Mouse (Mus musculus) left cerebral cortex, postnatal 4 days (tissue): ENCODE results near the gene Wipi2. TPM values are rescaled to one million over a fixed set of nuclear protein-coding genes. Genes with fewer than 3 reads are reported as not detected.

Source experiments
- DNase-seq: peaks from one replicate; pipeline ENCODE4 v3.0.0-alpha.2; 2022
- intact Hi-C: fragments of 180-260 bp; cut with DNase I; formaldehyde crosslinking; loops from one replicate; pipeline ENCODE4 v1.15.1; 2025
- total RNA-seq, 2 experiments: library from RNA; stranded (reverse); gene quantifications; 2 replicates each; pipeline ENCODE4 v1.2.3; 2021

Gene Wipi2
- total RNA-seq, 2 experiments from 2014 or later: 60.0 to 62.4 TPM

GRCm38 (mm10) chr5:142688866-142689265 is 61.4 kb downstream of the Wipi2 start:
- intact Hi-C loops: no loop called here
- no peak for DNase-seq

DNA sequence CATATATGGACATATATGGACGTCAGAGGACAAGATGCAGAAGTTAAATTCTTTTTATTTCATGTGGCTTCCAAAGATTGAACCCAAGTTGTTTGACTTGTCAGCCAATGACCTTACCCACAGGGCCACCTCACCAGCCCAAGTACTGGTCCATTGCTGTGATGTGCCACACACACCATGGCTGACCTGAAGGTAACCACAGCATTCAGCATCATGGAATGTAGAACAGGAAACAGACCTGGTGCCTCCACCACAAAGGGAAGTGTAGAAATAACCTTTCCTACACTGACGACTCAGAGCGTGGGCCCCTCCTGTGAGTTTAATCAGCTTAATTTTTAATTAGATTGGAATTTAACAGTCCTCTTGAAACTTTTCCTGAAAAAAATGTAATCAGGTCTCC is 62.8 kb downstream of the Wipi2 start:
- no peak for DNase-seq
- intact Hi-C loops: no loop called here

GRCm38 (mm10) chr5:142692248-142692647 is 64.8 kb downstream of the Wipi2 start, which contains the start of gene Slc29a4:
Slc29a4 (plus strand) TSS chr5:142692512.
- peak; percentile 54 for DNase-seq
- intact Hi-C loops: no loop called here

DNA sequence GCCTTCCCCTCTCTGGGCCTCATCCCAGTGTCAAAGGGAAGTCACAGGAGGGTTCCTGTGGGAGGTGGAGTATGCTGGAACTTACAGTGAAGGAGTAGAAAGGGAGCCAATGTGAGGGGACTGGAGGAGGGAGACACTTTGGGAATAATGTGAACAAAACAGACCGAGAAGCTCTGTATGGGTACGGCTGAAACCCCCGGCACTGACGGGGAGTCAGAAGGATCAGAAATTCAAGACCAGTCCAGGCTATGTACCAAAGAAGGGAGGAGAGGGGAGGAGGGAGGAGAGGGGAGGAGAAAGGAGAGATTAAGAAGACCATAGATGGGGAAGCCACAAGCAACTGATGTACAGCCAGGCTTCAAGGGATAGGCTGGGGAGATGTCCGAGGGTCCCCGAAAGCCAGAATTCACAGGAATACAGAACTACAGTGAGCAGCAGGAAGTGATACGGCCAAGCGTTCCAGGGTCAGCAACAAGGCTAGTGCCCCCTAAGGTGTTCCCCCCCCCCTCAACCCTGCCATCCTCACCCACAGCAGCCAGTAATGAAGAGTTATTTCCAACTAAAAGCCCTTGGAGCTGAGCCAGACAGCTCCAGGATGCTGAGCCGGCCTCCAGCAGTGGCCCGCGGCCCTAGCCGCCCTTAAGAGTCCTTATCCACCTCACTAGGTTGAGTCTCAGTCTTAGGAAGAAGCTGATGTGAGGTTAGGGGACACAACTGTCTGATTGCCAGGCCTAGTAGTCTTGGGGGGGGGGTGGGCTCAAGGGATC is 65.7 kb downstream of the Wipi2 start:
- intact Hi-C loops: no loop called here
- DNase-seq: no peak

GRCm38 (mm10) chr5:142693738-142694430 is 66.4 kb downstream of the Wipi2 start:
- intact Hi-C loops: no loop called here
- peak; percentile 77 for DNase-seq

DNA sequence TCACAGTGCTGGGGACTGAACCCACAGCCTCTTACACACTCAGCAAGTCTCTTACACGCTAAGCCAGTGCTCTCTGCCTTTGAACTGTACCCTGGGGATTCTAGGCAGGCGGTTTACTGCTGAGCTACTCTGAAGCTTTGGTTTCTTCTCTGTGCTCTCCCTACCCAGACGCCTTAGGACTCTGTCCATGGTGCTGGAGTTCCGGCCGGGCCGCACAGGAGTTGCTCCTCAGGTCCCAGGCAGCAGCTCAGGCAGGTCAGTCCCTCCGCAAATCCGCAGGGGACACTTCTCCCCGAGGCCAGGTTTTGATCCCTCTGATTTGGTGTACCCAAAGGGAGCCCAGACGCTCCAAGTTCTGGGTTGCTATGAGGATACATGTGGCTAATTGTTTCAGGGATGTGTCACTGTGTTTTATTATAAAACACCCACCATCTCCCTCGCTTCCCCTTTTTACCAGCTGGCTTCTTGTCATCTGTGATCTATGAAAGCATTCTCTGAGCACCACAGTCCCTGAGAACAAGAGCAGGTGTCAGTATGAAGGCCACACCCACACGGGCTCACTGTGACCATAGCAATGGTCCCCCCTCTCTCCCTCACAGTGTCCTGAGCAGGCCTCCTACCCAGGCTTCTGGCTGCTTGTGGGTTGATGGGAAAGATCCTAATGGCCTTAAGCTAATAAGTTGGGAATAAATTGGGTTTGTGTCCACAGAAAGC is 67.3 kb downstream of the Wipi2 start:
- DNase-seq: no peak
- intact Hi-C loops: no loop called here

DNA sequence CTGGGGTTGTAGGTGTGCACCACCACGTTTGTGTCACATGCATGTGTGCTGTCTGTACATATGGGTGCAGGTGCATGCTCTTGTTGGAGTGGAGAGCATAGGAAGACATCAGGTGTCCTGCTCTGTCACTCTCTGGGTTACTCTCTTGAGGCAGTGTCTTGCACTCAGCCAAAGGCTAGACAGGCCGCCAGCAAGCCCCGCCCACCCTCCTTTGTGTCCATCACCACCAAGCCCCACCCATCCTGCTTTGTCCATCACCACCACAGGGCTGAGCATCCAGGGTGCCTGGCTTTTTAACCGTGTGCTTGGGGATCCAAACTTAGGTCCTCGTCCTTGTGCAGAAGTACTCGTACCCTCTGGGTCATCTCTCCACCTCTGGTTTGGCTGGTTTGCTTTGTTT is 68.8 kb downstream of the Wipi2 start:
- intact Hi-C loops: no loop called here
- DNase-seq: no peak

DNA sequence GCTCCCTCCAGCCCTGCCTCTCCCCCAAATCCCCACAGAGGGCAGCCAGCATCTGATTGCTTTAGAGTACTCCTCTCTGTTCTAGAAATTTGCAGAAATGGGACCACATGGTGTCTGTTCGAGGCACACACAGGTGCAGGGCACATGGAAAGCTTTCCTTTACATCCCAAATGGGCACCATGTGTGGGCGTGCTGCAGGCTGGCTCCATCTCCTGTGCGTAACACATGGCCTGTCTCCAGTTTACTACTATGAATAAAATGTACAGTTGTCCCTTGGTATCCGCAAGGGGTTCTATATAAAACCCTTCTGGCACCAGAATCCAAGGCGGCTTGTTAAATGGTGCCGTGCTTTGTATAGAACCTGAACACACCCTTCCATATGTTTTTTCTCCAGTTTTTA is 69.4 kb downstream of the Wipi2 start:
- intact Hi-C loops: no loop called here
- no peak for DNase-seq

- DNase-seq: no peak
- intact Hi-C loops: no loop called here
Observed at GRCm38 (mm10) chr5:142697742-142698141, 70.2 kb downstream of the Wipi2 start.

DNA sequence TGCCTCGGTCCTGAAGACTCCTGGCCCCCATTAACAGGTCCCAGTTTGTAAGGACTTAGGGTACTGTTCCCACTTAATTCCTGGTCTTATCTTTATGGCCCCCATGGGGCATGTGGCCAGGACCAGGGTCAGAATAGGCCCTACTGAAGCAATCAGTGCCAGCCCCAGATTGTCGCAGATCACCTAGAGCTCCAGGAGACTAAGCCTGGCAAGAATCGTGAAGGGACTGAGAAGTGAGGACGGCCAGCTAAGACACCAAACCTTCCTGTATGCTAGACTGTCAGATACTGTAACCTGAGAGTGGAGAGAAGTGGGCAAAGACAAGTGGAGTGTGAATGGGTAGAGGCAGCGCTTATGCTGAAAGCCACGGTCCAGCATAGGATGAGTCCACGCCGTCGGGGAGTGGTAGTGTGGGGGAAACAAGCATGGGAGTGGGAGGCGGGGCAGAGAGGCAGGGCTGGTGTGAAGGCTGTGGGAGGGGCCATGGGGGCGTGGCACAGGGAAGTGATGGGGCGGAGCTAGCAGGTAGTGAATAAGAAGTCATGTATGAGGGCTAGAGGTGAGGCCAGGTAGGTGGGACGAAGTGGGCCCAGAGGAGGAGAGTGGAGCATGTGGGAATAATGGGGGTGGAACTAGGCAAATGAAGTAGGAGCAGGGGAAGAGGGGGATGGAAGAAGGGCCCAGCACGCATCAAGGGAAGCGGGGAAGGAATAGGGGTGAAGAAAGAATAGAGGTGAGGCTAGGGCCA is 73.5 kb downstream of the Wipi2 start:
- intact Hi-C loops: loop anchor here (10.0 kb wide), 1 partner anchor 126 kb away; no protein-coding TSS in a partner anchor

GRCm38 (mm10) chr5:142701651-142702510 is 74.4 kb downstream of the Wipi2 start:
- DNase-seq: peak; percentile 86
- intact Hi-C loops: loop anchor here (10.0 kb wide), 1 partner anchor 127 kb away; no protein-coding TSS in a partner anchor

More for the DNA sequence above, 73.5 kb downstream of the Wipi2 start:
- DNase-seq: no peak

DNA sequence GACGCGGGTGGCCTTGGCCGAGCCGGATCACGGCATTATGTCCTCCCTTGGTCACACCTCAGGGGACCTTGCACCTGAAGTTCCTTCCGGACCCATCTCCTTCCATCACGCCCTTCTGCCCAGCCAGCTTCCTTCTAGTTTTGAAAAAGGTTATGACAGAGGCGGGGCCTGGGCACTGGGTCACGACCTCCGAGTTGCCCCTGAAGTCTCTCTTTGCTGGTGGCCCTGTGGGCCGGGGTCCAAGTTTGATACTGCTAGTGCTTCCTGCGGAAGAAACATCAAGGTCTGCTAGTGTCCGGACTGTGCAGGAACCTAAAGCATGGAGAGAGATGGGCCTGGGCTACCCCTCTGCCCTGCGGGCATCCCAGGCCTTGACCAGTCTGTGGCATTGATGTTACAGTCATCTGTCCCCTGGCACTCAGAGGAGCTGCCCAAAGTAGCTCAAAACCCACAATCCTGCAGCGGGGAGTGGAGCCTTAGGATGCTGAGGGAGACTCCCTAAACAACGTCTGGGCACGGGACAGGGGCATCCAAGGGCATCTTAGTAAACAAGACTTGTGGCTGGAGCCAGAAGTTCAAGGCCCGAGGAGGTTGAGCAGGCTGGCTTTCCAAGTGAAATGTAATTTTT is 75.1 kb downstream of the Wipi2 start:
- DNase-seq: no peak
- intact Hi-C loops: loop anchor here (10.0 kb wide), 1 partner anchor 128 kb away; no protein-coding TSS in a partner anchor

- intact Hi-C loops: loop anchor here (10.0 kb wide), 1 partner anchor 129 kb away; no protein-coding TSS in a partner anchor
- peak; percentile 92 for DNase-seq
Observed at GRCm38 (mm10) chr5:142703569-142703968, 76.1 kb downstream of the Wipi2 start.

DNA sequence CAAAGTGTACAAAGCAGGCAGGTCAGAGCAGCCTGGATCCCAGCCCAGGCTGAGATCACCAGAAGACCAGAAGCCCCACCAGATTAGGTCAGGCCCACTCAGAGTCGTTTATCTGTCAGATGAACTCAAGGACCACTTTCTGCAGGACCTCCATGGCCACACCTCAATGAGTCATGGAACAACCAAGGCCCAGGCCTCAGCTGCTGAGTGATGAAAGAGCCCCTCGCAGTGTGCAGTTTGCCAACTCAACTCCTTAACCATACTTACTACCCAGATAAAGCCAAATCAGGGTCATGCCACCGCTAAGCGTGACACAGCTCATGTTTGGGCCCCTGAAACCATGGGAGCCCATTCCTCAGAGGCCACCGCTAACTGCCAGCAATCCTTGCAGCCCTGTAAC is 80.2 kb downstream of the Wipi2 start:
- intact Hi-C loops: loop anchor here (10.0 kb wide), 1 partner anchor 133 kb away; no protein-coding TSS in a partner anchor
- no peak for DNase-seq

DNA sequence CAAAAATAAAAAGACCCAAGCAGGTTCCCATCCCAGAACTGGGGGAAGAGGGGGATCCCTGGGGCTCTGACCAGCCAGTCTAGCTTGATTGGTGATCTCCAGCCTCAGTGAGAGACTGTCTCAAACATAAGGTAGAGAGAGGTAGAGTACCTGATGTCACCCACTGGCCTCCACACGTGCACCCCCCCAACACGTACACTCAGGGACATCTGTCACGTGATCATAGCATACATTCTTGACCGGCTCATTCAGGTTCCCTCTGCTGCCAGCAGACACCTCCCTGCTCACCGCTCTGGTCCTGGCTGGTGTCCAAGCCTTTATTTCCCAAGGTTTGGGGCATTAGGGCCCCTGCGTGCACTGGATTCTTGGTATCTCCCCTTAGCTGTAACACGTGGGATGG is 81.9 kb downstream of the Wipi2 start:
- intact Hi-C loops: loop anchor here (10.0 kb wide), 1 partner anchor 135 kb away; no protein-coding TSS in a partner anchor

DNA sequence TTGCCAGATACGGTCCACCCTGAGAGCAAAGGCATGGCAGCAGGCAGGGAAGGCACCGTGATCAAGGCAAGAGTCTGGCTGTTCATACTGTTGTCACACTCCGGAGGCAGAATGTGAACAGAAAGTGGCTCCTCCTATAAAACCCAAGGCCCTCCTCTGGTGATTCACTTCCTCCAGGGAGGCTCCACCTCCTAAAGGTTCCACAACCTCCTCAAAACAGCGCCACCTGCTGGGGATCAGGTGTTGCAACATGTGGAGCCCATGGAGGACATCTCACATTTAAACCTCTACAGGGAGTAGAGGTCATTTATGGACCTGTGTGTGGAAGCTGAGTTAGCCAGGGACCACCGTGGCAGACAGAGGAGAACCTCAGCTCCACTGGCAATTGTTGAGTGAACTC is 84.9 kb downstream of the Wipi2 start:
- DNase-seq: no peak
- intact Hi-C loops: loop anchor here (10.0 kb wide), 1 partner anchor 208 kb away; no protein-coding TSS in a partner anchor

More for the DNA sequence above, 81.9 kb downstream of the Wipi2 start:
- no peak for DNase-seq

GRCm38 (mm10) chr5:142713966-142714365 is 86.5 kb downstream of the Wipi2 start:
- intact Hi-C loops: loop anchor here (10.0 kb wide), 1 partner anchor 209 kb away; no protein-coding TSS in a partner anchor
- no peak for DNase-seq

GRCm38 (mm10) chr5:142715059-142715458 is 87.6 kb downstream of the Wipi2 start:
- intact Hi-C loops: loop anchor here (5.0 to 10.0 kb wide), 2 partner anchors 43 to 210 kb away; no protein-coding TSS in a partner anchor

GRCm38 (mm10) chr5:142716056-142716455 is 88.6 kb downstream of the Wipi2 start:
- no peak for DNase-seq

More at GRCm38 (mm10) chr5:142715059-142715458, 87.6 kb downstream of the Wipi2 start:
- DNase-seq: no peak

More at GRCm38 (mm10) chr5:142716056-142716455, 88.6 kb downstream of the Wipi2 start:
- intact Hi-C loops: loop anchor here (5.0 to 10.0 kb wide), 2 partner anchors 44 to 211 kb away; no protein-coding TSS in a partner anchor
